Mouse (Mus musculus) heart, adult 2 months (tissue): ENCODE measurements around the gene Ehmt1.

Experiments used
- CTCF ChIP-seq: fragments of 200-600 bp; IDR thresholded peaks from 2 replicates; pipeline ENCODE4 v1.8.1; 2022; ENCODE audit warnings: antibody characterized with exemption, mild to moderate bottlenecking, moderate library complexity
- POLR2A ChIP-seq: fragments of 200-500 bp; IDR thresholded peaks from 2 replicates; pipeline ENCODE4 v1.6.1; 2011; ENCODE audit warnings: mild to moderate bottlenecking, low read depth, low read length, control low read depth; ENCODE audit not compliant: insufficient read depth

DNA sequence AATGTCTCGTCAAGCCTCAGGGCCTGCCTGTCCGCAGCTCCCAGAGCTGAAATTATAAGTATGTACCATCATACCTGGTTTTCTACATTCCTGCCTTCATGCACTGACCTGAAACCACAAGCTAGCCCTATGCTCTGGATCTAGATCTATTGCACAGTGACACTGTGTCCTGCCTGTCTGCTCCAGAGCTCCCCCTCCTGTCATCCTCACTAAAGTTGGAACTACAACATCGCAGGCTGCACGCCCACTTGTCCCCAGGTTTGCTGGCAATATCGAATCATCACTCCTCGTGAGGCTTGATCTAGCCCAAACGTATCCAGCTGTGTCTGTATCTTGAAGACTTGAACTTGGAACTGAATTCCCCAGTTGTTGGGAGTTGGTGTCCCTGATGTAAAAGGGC lies 144.6 kb downstream of the Ehmt1 start:
- peak; percentile 48 for TF ChIP-seq CTCF
- no peak for TF ChIP-seq POLR2A
